Mouse (Mus musculus): ENCODE results near the gene Sfxn2.

Sfxn2 gene

GRCm38 (mm10) chr19:46631637-46632036 lies 58.5 kb downstream of the Sfxn2 start:
- DNase-seq (ENCODE audit: low spot score), result no peak

GRCm38 (mm10) chr19:46635766-46636165 lies 62.6 kb downstream of the Sfxn2 start:
- no peak for DNase-seq (ENCODE audit: low spot score)

GRCm38 (mm10) chr19:46637598-46637997 lies 64.4 kb downstream of the Sfxn2 start:
- no peak for DNase-seq (ENCODE audit: low spot score)

- no peak for DNase-seq (ENCODE audit: low spot score)
These were observed 65.9 kb downstream of the Sfxn2 start for GRCm38 (mm10) chr19:46639053-46639452.

GRCm38 (mm10) chr19:46639496-46639895 lies 66.3 kb downstream of the Sfxn2 start:
- DNase-seq (ENCODE audit: low spot score), result no peak

- no peak for DNase-seq (ENCODE audit: low spot score)
These were observed 67.6 kb downstream of the Sfxn2 start for GRCm38 (mm10) chr19:46640780-46641179.

- no peak for DNase-seq (ENCODE audit: low spot score)
These were observed 68.4 kb downstream of the Sfxn2 start for GRCm38 (mm10) chr19:46641420-46642085.

GRCm38 (mm10) chr19:46642136-46642753 lies 69.1 kb downstream of the Sfxn2 start:
- DNase-seq (ENCODE audit: low spot score), result no peak

GRCm38 (mm10) chr19:46643236-46643635 lies 70.1 kb downstream of the Sfxn2 start:
- DNase-seq (ENCODE audit: low spot score), result peak; percentile 43

- no peak for DNase-seq (ENCODE audit: low spot score)
These were observed 71.2 kb downstream of the Sfxn2 start for GRCm38 (mm10) chr19:46644343-46644792.

GRCm38 (mm10) chr19:46644793-46645602 lies 71.8 kb downstream of the Sfxn2 start:
- peak; percentile 65 for DNase-seq (ENCODE audit: low spot score)

GRCm38 (mm10) chr19:46646041-46646481 lies 72.9 kb downstream of the Sfxn2 start:
- peak; percentile 48 for DNase-seq (ENCODE audit: low spot score)

- DNase-seq (ENCODE audit: low spot score), result no peak
These were observed 74.1 kb downstream of the Sfxn2 start for GRCm38 (mm10) chr19:46647254-46647653.
